Mouse (Mus musculus) heart, embryonic 14.5 days (tissue): Measurements from ENCODE around the gene Samhd1. TPM values are rescaled to one million over a fixed set of nuclear protein-coding genes. Genes with fewer than 3 reads are reported as not detected.
A peak's percentile ranks its signal among the peaks of the same experiment; 100 is the strongest.

Experiments used
- ATAC-seq: fragments of 200-750 bp; cut with Nextera tagmentation; 2 replicates; pipeline ENCODE4 v1.8.0; 2017; ENCODE audit warnings: low read depth, moderate TSS enrichment; ENCODE audit not compliant: insufficient number of reproducible peaks, insufficient read depth, low FRiP score
- H3K27ac ChIP-seq, 2 experiments: fragments of 200-500 bp in 1 of 2; fragments of 300-500 bp in 1 of 2; sonication (generic) in 1 of 2; replicated peaks in 1 of 2; 2 replicates each; pipeline ENCODE4 v1.5.1; 2012 to 2014; ENCODE audit warnings: low read depth in 2 of 2, low read length in 2 of 2, control low read depth in 1 of 2, mild to moderate bottlenecking in 1 of 2, mixed read lengths in 1 of 2; ENCODE audit not compliant: control insufficient read depth in 1 of 2, insufficient read depth in 1 of 2
- H3K27me3 ChIP-seq: fragments of 300-500 bp; sonication (generic); 2 replicates; pipeline ENCODE4 v1.6.1; 2014; ENCODE audit warnings: mild to moderate bottlenecking, low read length, control low read depth; ENCODE audit not compliant: control insufficient read depth, insufficient read depth
- H3K36me3 ChIP-seq: fragments of 300-500 bp; sonication (generic); 2 replicates; pipeline ENCODE4 v1.6.1; 2014; ENCODE audit warnings: mild to moderate bottlenecking, control low read depth, low read length, mixed read lengths; ENCODE audit not compliant: control insufficient read depth, insufficient read depth
- H3K4me1 ChIP-seq, 2 experiments: fragments of 200-500 bp in 1 of 2; fragments of 300-500 bp in 1 of 2; sonication (generic) in 1 of 2; 2 replicates each; pipeline ENCODE4 v1.6.1; 2012 to 2014; ENCODE audit warnings: low read length in 2 of 2, control low read depth in 1 of 2, mixed read lengths in 1 of 2; ENCODE audit not compliant: control insufficient read depth in 2 of 2, insufficient read depth in 2 of 2
- H3K4me2 ChIP-seq: fragments of 300-500 bp; sonication (generic); 2 replicates; pipeline ENCODE4 v1.6.1; 2014; ENCODE audit warnings: mild to moderate bottlenecking, low read length
- H3K4me3 ChIP-seq, 2 experiments: fragments of 200-500 bp in 1 of 2; fragments of 300-500 bp in 1 of 2; sonication (generic) in 1 of 2; 2 replicates each; pipeline ENCODE4 v1.5.1; 2012 to 2014; ENCODE audit warnings: low read length in 2 of 2, mild to moderate bottlenecking in 2 of 2, control low read depth in 1 of 2, low read depth in 1 of 2, moderate library complexity in 1 of 2; ENCODE audit not compliant: control insufficient read depth in 1 of 2, insufficient read depth in 1 of 2
- H3K9ac ChIP-seq: fragments of 300-500 bp; sonication (generic); 2 replicates; pipeline ENCODE4 v1.6.1; 2014; ENCODE audit warnings: mild to moderate bottlenecking, low read length
- H3K9me3 ChIP-seq: fragments of 300-500 bp; sonication (generic); 2 replicates; pipeline ENCODE4 v1.6.1; 2016; ENCODE audit warnings: low read length, control low read depth; ENCODE audit not compliant: control insufficient read depth
- WGBS: fragments of 180-500 bp; shearing (Covaris S2); extraction: QIAGEN DNeasy Blood & Tissue Kit; methylation state at CpG from one replicate; pipeline ENCODE4 v1.1.7; 2014; 5-methylcytosine and 5-hydroxymethylcytosine counted together
- polyA plus RNA-seq: library from polyadenylated mRNA; unstranded; fragments of >200 nt; fragmentation: Nextera tagmentation; extraction: Ambion mirVana; gene quantifications from 2 replicates; pipeline ENCODE4 v1.2.1, GENCODE M21; 2014

Samhd1 gene
- polyA plus RNA-seq, 1 experiment from 2014 or later = 18.3 TPM

- Histone ChIP-seq H3K27me3 (no peaks in the 10 kb centered on the region), H3K4me3 (peak overlapping the region in 1 of 2 experiments; percentile 95; a peak in 2 of 4 replicates), H3K36me3 (peaks cover 23% of the 10 kb centered on the region), H3K4me1 (peaks cover 52 to 62% of the 10 kb centered on the region in 2 experiments), H3K27ac (peak overlapping the region in 1 of 2 experiments; percentile 94; a peak in 1 of 4 replicates), H3K9ac (peak overlapping the region; percentile 97), H3K4me2 (peak overlapping the region; percentile 91), H3K9me3 (no peaks in the 10 kb centered on the region)
- no peak for ATAC-seq
- 79% methylated on average over 7 of the region's 7 CpGs for WGBS
These were observed 58.5 kb downstream of the Samhd1 start for GRCm38 (mm10) chr2:157076585-157076984.

GRCm38 (mm10) chr2:157075685-157076084 lies 59.4 kb downstream of the Samhd1 start:
- WGBS = 32% methylated on average over 3 of the region's 3 CpGs
- H3K9ac ChIP-seq = peak overlapping the region; percentile 97
- ATAC-seq = no peak
- H3K4me3 ChIP-seq = peak overlapping the region in 1 of 2 experiments; percentile 95; a peak in 1 of 4 replicates
- peaks cover 23% of the 10 kb centered on the region for H3K36me3 ChIP-seq
- H3K4me2 ChIP-seq = peak overlapping the region; percentile 91
- H3K27me3 ChIP-seq = no peaks in the 10 kb centered on the region
- H3K9me3 ChIP-seq = no peaks in the 10 kb centered on the region
- peak overlapping the region; percentile 10 to 94 for H3K27ac ChIP-seq
- peaks cover 61 to 71% of the 10 kb centered on the region in 2 experiments for H3K4me1 ChIP-seq

GRCm38 (mm10) chr2:157075226-157075625 lies 59.8 kb downstream of the Samhd1 start:
- H3K27me3 ChIP-seq = no peaks in the 10 kb centered on the region
- no peak overlapping the region for H3K4me3 ChIP-seq
- WGBS = 78% methylated on average over 3 of the region's 3 CpGs
- no peaks in the 10 kb centered on the region for H3K9me3 ChIP-seq
- peaks cover 23% of the 10 kb centered on the region for H3K36me3 ChIP-seq
- peaks cover 66 to 75% of the 10 kb centered on the region in 2 experiments for H3K4me1 ChIP-seq
- ATAC-seq = no peak
- H3K27ac ChIP-seq = peak overlapping the region; percentile 10 to 94
- H3K4me2 ChIP-seq = peak overlapping the region; percentile 91
- peak overlapping the region; percentile 97 for H3K9ac ChIP-seq

GRCm38 (mm10) chr2:157074772-157075171 lies 60.3 kb downstream of the Samhd1 start:
- H3K27ac ChIP-seq = peak overlapping the region in 1 of 2 experiments; percentile 94; a peak in 1 of 4 replicates
- 0 out of 2 replicates have a peak overlapping the region, but pooled peaks have one; percentile 21 for H3K9ac ChIP-seq
- WGBS = 72% methylated on average over 5 of the region's 5 CpGs
- H3K36me3 ChIP-seq = peaks cover 23% of the 10 kb centered on the region
- no peaks in the 10 kb centered on the region for H3K9me3 ChIP-seq
- no peaks in the 10 kb centered on the region for H3K27me3 ChIP-seq
- no peak overlapping the region for H3K4me3 ChIP-seq
- H3K4me2 ChIP-seq = peak overlapping the region; percentile 91; the same call in 1 of the 2 replicates
- peaks cover 69 to 78% of the 10 kb centered on the region in 2 experiments for H3K4me1 ChIP-seq
- ATAC-seq = no peak

GRCm38 (mm10) chr2:157074186-157074724 lies 60.8 kb downstream of the Samhd1 start:
- Histone ChIP-seq H3K9ac (0 out of 2 replicates have a peak overlapping the region, but pooled peaks have one; percentile 21), H3K9me3 (no peaks in the 10 kb centered on the region), H3K27me3 (no peaks in the 10 kb centered on the region), H3K36me3 (peaks cover 23% of the 10 kb centered on the region), H3K4me1 (peaks cover 72 to 82% of the 10 kb centered on the region in 2 experiments), H3K4me2 (peak overlapping the region; percentile 91; the same call in 1 of the 2 replicates), H3K4me3 (no peak overlapping the region), H3K27ac (peak overlapping the region in 1 of 2 experiments; percentile 28; a peak in 2 of 4 replicates)
- 74% methylated on average over 9 of the region's 9 CpGs for WGBS
- ATAC-seq = no peak

DNA sequence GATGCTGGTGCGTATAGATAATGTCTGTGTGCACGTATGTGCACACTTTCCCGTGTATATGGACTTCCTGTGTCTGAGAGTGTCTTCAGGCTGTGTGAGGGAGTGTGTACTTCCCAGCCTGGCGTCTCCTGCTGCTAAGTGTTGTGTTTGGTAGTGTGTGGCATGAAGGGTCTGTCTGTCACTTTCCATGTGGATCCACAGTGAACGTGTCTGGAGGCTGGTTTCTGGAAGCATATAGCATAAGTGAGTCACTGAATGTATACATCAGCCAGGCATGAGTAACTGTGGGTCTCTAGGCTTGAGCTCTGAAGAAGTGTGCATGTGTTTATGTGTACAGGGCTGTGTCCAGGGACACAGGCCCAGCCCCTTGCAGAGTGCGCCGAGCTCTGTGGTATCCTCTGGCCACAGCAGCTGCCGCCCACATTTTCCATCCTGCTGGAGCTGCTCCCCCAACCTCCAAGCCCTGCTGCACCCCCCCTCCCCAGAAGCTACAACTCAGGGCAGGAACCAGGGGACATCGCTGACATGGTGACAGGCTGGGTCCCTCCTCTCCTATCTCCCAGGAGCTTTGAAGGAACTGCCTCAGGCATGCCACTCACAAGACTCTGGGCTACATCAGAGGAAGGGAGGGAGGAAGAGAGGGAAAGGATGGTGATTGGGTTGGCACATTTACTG lies 61.5 kb downstream of the Samhd1 start:
- no peak for ATAC-seq
- Histone ChIP-seq H3K4me1 (peaks cover 79 to 89% of the 10 kb centered on the region in 2 experiments), H3K9ac (no peak overlapping the region), H3K4me2 (no peak overlapping the region), H3K9me3 (no peaks in the 10 kb centered on the region), H3K27me3 (no peaks in the 10 kb centered on the region), H3K36me3 (peaks cover 23% of the 10 kb centered on the region), H3K27ac (peak overlapping the region in 1 of 2 experiments; percentile 96; a peak in 1 of 4 replicates), H3K4me3 (no peak overlapping the region)
- 50% methylated on average over 9 of the region's 9 CpGs for WGBS

DNA sequence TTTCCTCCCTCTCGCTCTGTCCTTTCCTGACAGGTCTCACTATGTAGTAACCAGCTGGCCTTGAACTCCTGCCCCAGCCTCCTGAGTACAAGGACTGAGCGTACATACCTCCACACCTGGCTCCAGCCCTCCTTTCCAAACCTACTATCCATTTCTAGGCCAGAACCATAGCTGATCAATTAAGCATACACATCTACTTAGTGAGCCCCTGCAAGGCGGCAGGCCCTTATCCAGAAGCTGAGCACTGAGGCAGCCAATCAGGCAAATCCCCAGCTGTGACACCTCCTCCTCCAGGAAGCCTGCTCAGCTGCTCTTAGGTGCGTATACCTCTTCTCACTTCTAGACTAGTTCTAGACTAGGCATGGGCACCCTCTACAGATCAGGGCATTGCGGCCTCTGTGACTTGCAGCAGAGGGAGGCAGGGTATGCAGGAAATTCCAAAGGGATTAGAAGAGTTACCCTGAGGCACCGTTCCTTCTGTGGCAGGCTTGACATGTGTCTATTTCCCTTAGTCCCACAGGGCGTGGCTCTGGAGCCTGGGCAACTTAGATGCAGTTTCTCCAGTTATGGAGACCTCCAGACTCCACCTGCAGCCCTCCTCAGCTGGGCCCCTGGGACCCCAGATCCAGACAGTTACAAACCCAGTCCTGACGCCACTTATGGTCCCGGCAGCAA lies 62.6 kb downstream of the Samhd1 start:
- Histone ChIP-seq H3K27me3 (no peaks in the 10 kb centered on the region), H3K27ac (peak overlapping the region; percentile 73 to 96), H3K4me1 (peaks cover 79 to 99% of the 10 kb centered on the region in 2 experiments), H3K9ac (peak overlapping the region; percentile 49; the same call in 1 of the 2 replicates), H3K4me2 (no peak overlapping the region), H3K4me3 (no peak overlapping the region), H3K36me3 (peaks cover 23% of the 10 kb centered on the region), H3K9me3 (no peaks in the 10 kb centered on the region)
- WGBS = 65% methylated on average over 9 of the region's 9 CpGs
- ATAC-seq = no peak
